In the genomic region with DNA sequence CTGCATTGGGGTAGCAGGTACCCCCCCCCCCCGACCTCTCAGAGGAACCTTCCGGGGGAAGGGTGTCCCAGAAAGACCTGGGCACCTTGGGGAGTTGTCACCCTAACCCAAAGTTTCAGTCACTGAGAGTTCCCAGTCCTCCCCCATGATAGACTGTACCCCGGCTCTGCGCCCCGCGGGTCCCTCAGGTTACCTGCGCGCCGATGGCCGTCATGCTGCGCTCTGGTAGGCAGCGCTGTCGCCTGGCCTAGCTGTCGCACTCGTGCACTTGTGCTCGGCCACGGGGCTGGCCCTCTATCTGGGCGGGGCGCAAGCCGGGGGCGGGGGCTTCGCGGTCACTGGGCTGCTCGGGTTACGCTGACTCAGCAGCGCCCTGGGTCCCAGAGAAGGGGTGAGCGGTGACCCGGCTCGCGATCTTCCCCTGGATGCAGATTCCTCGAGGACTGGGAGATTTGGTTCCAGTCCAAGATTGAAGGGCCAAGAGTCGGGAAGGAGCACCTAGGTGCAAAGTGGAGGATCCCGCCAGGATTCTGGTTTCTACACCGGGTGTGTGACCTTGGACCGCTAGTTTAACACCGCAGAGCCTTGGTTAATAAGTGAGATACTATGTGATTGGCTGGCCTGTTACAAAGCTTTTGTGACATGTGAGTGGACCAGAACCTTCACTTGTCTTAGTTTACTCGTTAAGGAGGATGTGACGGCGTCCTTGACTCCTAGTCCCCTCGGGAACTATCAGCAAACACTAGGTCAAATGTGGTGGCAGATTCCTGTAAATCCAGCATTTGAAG, we compare ENCODE assay signal across 8 mouse cellular contexts. TPM values are rescaled to one million over a fixed set of nuclear protein-coding genes. Genes with fewer than 3 reads are reported as not detected.
DNase-seq lines count a peak whose midpoint lies in the region; ATAC-seq and TF ChIP-seq lines count a peak whose summit lies in the region.

Gene Tmem37 (minus strand): TSS at position 556 of the 788 bp plus-strand sequence.

- peak; percentile 85 for ATAC-seq in hindbrain, embryonic 11.5 days (ENCODE audit: low FRiP score)
- ATAC-seq in limb, embryonic 13.5 days (ENCODE audit: low FRiP score, low read depth), result peak; percentile 83
- peak; percentile 72 for ATAC-seq in midbrain, embryonic 13.5 days
- ATAC-seq in stomach, postnatal 0 days (ENCODE audit: low FRiP score, low TSS enrichment), result peak; percentile 75

- H3K4me3 ChIP-seq in hindbrain, embryonic 11.5 days (ENCODE audit: low read depth, low read length), result peak within 1 kb of the TSS; percentile 33
- peak within 1 kb of the TSS; percentile 45 for H3K4me3 ChIP-seq in limb, embryonic 13.5 days
- peak within 1 kb of the TSS; percentile 43 for H3K4me3 ChIP-seq in midbrain, embryonic 13.5 days (replicated peaks)
- peak within 1 kb of the TSS; percentile 28 for H3K4me3 ChIP-seq in stomach, postnatal 0 days (ENCODE audit: low read depth, low read length)

- peak within 1 kb of the TSS; percentile 87 for H3K4me2 ChIP-seq in hindbrain, embryonic 11.5 days (replicated peaks; ENCODE audit: low read depth, low read length)
- peak within 1 kb of the TSS; percentile 84 for H3K4me2 ChIP-seq in limb, embryonic 13.5 days (replicated peaks)
- H3K4me2 ChIP-seq in midbrain, embryonic 13.5 days (replicated peaks), result peak within 1 kb of the TSS; percentile 82
- H3K4me2 ChIP-seq in stomach, postnatal 0 days (replicated peaks; ENCODE audit: low read depth), result peak within 1 kb of the TSS; percentile 69

- no peaks in the 10 kb centered on the region for H3K4me1 ChIP-seq in hindbrain, embryonic 11.5 days (replicated peaks; ENCODE audit: control insufficient read depth, insufficient read depth, low read length)
- H3K4me1 ChIP-seq in limb, embryonic 13.5 days, result peaks cover 25% of the 10 kb centered on the region
- H3K4me1 ChIP-seq in midbrain, embryonic 13.5 days (replicated peaks), result peaks cover 20% of the 10 kb centered on the region
- H3K4me1 ChIP-seq in stomach, postnatal 0 days (replicated peaks; ENCODE audit: control insufficient read depth, insufficient read depth), result peaks cover 5% of the 10 kb centered on the region; the same call in 1 of the 2 replicates

- peak; percentile 24 to 26 for DNase-seq in right cerebral cortex, adult 2 months (ENCODE audit: low spot score in 2 of 2)
- DNase-seq in right cerebral cortex, postnatal 25 days, result no peak
- DNase-seq in c-Kit-positive CD71-negative TER-119-negative erythroid progenitor cells, embryonic 14.5 days (ENCODE audit: low read depth), result peak; percentile 37
- DNase-seq in forelimb bud, embryonic 11.5 days (ENCODE audit: low read depth, low spot score), result peak; percentile 66
- DNase-seq in hindbrain, embryonic 11.5 days (ENCODE audit: low spot score), result peak; percentile 77
- DNase-seq in stomach, postnatal 0 days (ENCODE audit: low spot score), result peak; percentile 79

- H3K36me3 ChIP-seq in hindbrain, embryonic 11.5 days (ENCODE audit: control insufficient read depth, insufficient read depth, low read length), result no peaks in the 10 kb centered on the region
- no peaks in the 10 kb centered on the region for H3K36me3 ChIP-seq in limb, embryonic 13.5 days
- no peaks in the 10 kb centered on the region for H3K36me3 ChIP-seq in midbrain, embryonic 13.5 days
- no peaks in the 10 kb centered on the region for H3K36me3 ChIP-seq in stomach, postnatal 0 days (ENCODE audit: control insufficient read depth, insufficient read depth, low read length)

- TF ChIP-seq EP300 in stomach, postnatal 0 days (optimal IDR thresholded peaks at IDR 0.05), result no peak

- peak within 1 kb of the TSS; percentile 40 for H3K9ac ChIP-seq in hindbrain, embryonic 11.5 days (ENCODE audit: low read depth, low read length)
- peak within 1 kb of the TSS; percentile 61 for H3K9ac ChIP-seq in limb, embryonic 13.5 days
- peak within 1 kb of the TSS; percentile 57; the same call in 1 of the 2 replicates for H3K9ac ChIP-seq in midbrain, embryonic 13.5 days (replicated peaks)
- H3K9ac ChIP-seq in stomach, postnatal 0 days (ENCODE audit: low read length), result peak within 1 kb of the TSS; percentile 31; the same call in 1 of the 2 replicates

- peak; percentile 5; the same call in 1 of the 2 replicates for TF ChIP-seq CTCF in stomach, postnatal 0 days (IDR thresholded peaks at IDR 0.05; ENCODE audit: low read depth)

- no peak within 1 kb of the TSS for H3K27ac ChIP-seq in hindbrain, embryonic 11.5 days (ENCODE audit: low read depth, low read length)
- no peak within 1 kb of the TSS for H3K27ac ChIP-seq in limb, embryonic 13.5 days
- H3K27ac ChIP-seq in midbrain, embryonic 13.5 days, result no peak within 1 kb of the TSS
- peak within 1 kb of the TSS; percentile 49; the same call in 1 of the 2 replicates for H3K27ac ChIP-seq in stomach, postnatal 0 days (replicated peaks)

- no peaks in the 10 kb centered on the region for H3K9me3 ChIP-seq in hindbrain, embryonic 11.5 days (ENCODE audit: control insufficient read depth, low read length)
- H3K9me3 ChIP-seq in limb, embryonic 13.5 days, result no peaks in the 10 kb centered on the region
- H3K9me3 ChIP-seq in midbrain, embryonic 13.5 days, result no peaks in the 10 kb centered on the region
- no peaks in the 10 kb centered on the region for H3K9me3 ChIP-seq in stomach, postnatal 0 days (ENCODE audit: control insufficient read depth, low read length)

- WGBS in hindbrain, embryonic 11.5 days, result 2% methylated on average over 40 of the region's 40 CpGs
- 2% methylated on average over 40 of the region's 40 CpGs for WGBS in limb, embryonic 13.5 days
- WGBS in midbrain, embryonic 13.5 days, result 1% methylated on average over 40 of the region's 40 CpGs
- 5% methylated on average over 35 of the region's 40 CpGs for WGBS in stomach, postnatal 0 days

- H3K27me3 ChIP-seq in hindbrain, embryonic 11.5 days (ENCODE audit: control insufficient read depth, insufficient read depth, low read length), result peaks cover 13% of the 10 kb centered on the region
- H3K27me3 ChIP-seq in limb, embryonic 13.5 days, result peaks cover 40% of the 10 kb centered on the region
- H3K27me3 ChIP-seq in midbrain, embryonic 13.5 days, result peaks cover 51% of the 10 kb centered on the region
- no peaks in the 10 kb centered on the region for H3K27me3 ChIP-seq in stomach, postnatal 0 days (ENCODE audit: control insufficient read depth, insufficient read depth, low read length)

RNA-seq across cellular contexts. Expression of gene Tmem37, which starts in this region (rescaled TPM):
- polyA plus RNA-seq in hindbrain, embryonic 11.5 days (2014; fragmentation: Nextera tagmentation; extraction: Ambion mirVana), result 8.8 and 10.6 TPM in 2 replicates
- polyA plus RNA-seq in limb, embryonic 13.5 days (2015; fragmentation: Nextera tagmentation; extraction: Ambion mirVana), result 6.7 and 7.6 TPM in 2 replicates
- polyA plus RNA-seq in midbrain, embryonic 13.5 days (2015; fragmentation: Nextera tagmentation; extraction: Ambion mirVana), result 6.0 and 6.2 TPM in 2 replicates
- 7.8 and 8.8 TPM in 2 replicates for polyA plus RNA-seq in stomach, postnatal 0 days (2015; fragmentation: Nextera tagmentation; extraction: Ambion mirVana)
